Mouse (Mus musculus): Measurements from ENCODE around the gene Txlna. TPM values are rescaled to one million over a fixed set of nuclear protein-coding genes. Genes with fewer than 3 reads are reported as not detected.

The Txlna gene
- total RNA-seq, 2 experiments from 2014 or later = 26.2 to 27.3 TPM

DNA sequence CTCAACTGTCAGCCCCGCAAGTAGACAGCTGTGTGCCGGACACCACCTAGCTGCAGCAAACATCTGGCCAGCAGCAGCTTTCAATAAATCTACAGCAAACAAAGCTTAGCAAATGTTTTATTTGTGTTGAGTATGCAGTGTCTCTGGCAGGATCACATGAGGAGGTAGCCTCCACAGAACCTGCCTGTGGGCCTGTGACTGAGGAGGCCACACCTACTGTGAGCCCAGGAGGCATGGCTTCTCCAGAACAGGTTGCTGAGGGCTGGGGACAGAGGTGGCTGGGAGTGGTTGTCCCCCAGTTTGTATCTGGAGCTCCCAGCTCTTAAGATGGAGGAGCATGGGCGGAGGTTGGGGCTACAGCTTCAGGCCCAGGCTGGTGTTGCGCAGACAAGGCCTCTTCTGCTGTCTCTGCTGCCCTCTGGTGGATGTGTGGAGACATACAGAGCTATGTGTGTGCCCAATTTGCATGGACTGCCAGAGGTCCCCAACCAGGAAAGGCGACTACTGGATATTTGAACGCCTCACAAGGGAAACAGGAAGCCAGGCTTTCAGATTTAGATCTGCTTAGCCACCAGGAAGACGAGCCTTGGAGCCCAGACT lies 32.3 kb downstream of the Txlna start:
- DNase-seq (ENCODE audit: low spot score) = peak; percentile 52
- intact Hi-C loops (cut with DNase I) = loop anchor here (1.0 to 10.0 kb wide), 4 partner anchors 23 to 274 kb away; partner anchors contain the start of genes Fam229a, Rbbp4, Tssk3 and Zbtb8os

DNA sequence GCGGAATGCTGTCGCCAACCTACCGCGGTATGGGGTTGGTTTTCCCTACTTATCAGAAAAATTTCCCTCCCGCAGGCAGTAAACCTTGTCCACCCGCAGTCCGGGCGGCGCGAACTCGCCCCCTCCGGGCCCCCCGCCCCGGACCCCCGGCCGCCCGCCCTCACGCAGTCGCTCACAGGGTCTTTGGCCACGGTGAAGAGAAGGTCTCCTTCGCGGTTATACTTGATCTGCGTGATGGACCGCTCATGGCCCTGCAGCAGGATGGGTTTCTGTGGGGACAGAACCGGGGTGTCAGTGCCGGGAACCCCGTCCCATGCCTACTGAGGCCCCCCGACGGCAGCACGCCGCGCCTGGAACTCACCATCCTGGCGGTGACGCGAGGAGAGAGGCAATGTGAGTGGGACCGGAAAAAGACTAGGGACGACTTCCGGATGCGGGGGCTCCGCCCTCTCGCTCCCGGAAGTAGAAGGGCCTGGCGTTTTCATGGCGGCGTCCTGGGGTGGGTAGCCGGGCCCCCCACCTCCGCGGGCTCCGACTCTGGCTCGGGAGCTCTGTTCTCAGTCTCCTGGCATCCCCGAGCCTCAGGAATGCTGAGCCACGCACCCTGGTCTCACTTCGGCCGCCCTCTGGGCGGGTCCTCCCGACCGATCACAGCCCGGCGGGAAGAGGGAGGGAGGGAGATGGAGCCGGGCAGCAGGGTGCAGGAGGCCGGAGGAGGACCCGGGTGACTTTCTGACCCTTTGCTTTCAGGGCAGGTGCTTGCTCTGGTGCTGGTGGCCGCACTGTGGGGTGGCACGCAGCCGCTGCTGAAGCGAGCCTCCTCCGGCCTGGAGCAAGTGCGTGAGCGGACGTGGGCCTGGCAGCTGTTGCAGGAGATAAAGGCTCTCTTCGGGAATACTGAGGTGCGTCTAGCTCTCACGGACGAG lies 40.4 kb downstream of the Txlna start, which contains the start of the genes Eif3i and Tmem234:
Gene Eif3i (minus strand): TSS at position 416 of the 926 bp plus-strand sequence.
Gene Tmem234 (plus strand): TSS at position 436 of the 926 bp plus-strand sequence.
- DNase-seq (ENCODE audit: low spot score) = peak; percentile 74
- intact Hi-C loops (cut with DNase I) = loop anchor here (2.0 to 10.0 kb wide), 2 partner anchors 40 to 266 kb away; partner anchors contain the start of genes Rbbp4, Txlna and Zbtb8os

- intact Hi-C loops (cut with DNase I) = no loop called here
- no peak for DNase-seq (ENCODE audit: low spot score)
These were observed 52.0 kb downstream of the Txlna start for GRCm38 (mm10) chr4:129588865-129589264.

DNA sequence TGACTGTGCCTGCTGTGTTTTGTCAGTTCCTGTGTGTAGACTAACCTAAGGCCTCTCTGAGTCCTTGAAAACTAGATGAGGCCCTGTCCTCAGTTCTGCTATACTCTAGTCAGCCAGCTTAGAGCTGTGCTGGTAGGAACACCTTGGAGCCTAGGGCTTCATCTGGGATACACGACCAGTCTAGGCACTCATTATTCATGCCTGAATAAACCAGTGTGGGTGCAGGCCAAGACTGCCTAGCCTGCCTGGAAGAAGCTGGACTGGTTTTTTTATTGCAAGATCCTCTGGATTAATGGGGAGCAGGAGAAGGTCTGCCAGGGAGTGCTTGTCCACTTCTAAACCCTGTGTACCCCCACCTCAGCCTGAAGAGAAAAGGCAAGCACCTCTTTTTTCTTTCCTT lies 53.9 kb downstream of the Txlna start:
- intact Hi-C loops (cut with DNase I) = no loop called here
- no peak for DNase-seq (ENCODE audit: low spot score)

- intact Hi-C loops (cut with DNase I) = loop anchor here (1.0 kb wide), 1 partner anchor 23 kb away; no protein-coding TSS in a partner anchor
- DNase-seq (ENCODE audit: low spot score) = no peak
These were observed 55.1 kb downstream of the Txlna start for GRCm38 (mm10) chr4:129585773-129586172.

DNA sequence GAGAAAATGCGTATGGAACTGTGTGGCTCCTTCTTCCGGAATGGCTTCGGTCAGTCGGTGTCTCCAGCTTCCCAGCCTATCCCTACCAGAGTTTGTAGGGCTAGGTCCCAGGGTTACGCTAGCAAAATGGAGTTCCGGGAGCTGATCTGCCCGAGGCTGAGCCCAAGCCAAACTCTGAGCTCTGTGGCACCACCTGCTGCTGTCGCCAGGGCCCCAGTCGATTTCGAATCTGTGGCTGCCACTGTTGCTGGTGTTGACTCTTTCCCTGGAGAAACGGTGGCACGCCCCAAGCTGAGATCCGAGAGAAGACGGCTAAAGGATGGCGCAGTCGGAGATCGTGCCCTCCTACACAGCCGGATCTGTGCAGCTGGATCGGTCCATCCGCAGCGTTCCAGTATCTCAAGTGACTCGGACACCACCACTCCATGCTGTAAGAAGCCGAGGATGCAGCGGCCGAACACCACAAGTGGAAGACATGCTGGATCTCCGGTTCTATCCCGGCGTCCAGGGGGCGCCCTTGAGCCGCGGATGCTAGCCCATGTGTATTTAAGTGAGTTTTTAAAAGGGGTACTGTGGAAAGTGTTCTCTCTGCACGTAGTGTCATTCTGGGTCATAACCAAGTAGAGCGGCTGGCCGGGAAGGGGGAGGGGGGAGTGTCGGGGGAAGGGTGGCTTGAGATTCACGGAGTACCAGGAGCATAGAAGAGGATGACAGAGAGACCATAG lies 55.8 kb downstream of the Txlna start:
- peak; percentile 71 for DNase-seq (ENCODE audit: low spot score)
- intact Hi-C loops (cut with DNase I) = loop anchor here (1.0 kb wide), 1 partner anchor 23 kb away; no protein-coding TSS in a partner anchor

GRCm38 (mm10) chr4:129584370-129584769 lies 56.5 kb downstream of the Txlna start:
- intact Hi-C loops (cut with DNase I) = no loop called here
- DNase-seq (ENCODE audit: low spot score) = no peak

- intact Hi-C loops (cut with DNase I) = no loop called here
- DNase-seq (ENCODE audit: low spot score) = no peak
These were observed 58.6 kb downstream of the Txlna start for GRCm38 (mm10) chr4:129582251-129582650.

- intact Hi-C loops (cut with DNase I) = no loop called here
- no peak for DNase-seq (ENCODE audit: low spot score)
These were observed 60.5 kb downstream of the Txlna start for GRCm38 (mm10) chr4:129580347-129580746.

DNA sequence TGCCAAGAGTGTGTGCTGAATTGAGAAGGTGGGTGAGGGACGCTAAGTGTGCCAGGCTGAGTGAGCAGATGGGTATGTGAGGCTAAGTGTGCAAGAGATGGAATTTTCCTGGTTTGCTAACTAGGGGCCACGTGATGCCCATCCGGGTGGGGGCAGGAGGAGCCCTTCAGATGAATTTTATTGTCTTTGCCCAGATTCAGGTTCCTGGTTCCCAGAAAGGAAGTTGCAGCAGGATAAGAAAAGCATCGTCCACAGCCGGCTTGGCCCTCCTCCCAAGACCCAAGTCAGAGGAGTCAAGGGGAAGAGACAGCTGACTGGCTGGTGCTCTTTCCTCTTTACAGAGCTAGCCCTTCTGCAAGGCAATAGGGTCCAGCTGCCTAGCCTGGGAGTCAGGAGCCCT lies 62.4 kb downstream of the Txlna start, which contains the start of gene Fam167b:
Gene Fam167b (minus strand): TSS at position 84 of the 400 bp plus-strand sequence.
- no peak for DNase-seq (ENCODE audit: low spot score)
- intact Hi-C loops (cut with DNase I) = no loop called here

GRCm38 (mm10) chr4:129577688-129578087 lies 63.2 kb downstream of the Txlna start:
- no peak for DNase-seq (ENCODE audit: low spot score)
- intact Hi-C loops (cut with DNase I) = no loop called here

DNA sequence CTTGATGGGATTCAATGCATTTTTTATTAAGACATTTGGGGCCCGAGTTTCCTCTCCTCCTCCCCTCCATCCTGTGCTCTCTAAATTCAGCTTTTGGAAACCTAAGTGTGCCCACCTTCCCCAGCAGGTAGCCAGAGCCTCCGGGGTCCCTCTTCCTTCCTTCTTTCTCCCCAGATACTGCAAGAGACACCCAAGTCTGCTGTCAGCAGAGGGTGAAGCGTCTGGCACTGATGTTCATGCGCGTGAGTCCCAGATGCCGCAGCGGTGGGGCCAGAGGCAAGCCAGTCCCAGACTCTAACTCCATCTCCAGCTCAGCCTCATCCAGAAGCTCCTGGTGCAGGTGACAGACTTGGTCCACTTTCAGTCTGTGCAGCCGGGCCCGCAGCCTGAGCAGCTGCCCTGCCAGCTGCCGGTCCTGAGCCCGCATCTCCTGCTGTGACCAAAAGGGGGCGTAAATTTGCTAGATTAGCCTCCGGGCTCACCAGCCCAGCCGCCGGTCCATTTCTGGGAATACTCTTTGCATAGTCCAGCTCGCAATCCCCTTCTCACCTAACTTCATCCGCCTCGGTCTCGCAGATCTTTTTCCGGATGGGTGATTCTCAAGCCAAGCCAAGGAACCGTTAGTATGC lies 63.9 kb downstream of the Txlna start:
- intact Hi-C loops (cut with DNase I) = no loop called here

More for the DNA sequence above, 63.9 kb downstream of the Txlna start:
- peak; percentile 47 for DNase-seq (ENCODE audit: low spot score)

Small RNAs within 50 kb of the gene (microRNA-seq; reads per million reads assigned to microRNA genes)
- not detected for gene Mir7016

Other genes starting within 250 kb of the Txlna start
- gene Zbtb8b, start 200.2 kb downstream of the Txlna start, total RNA-seq (2021) = under 1 TPM in 1 of 2 experiments, not detected in 1; 0.08 TPM
- gene Bsdc1, start 179.5 kb downstream of the Txlna start, total RNA-seq (2021) = 10 to 100 TPM; 40.6 to 45.6 TPM
- not detected for gene Tssk3, start 150.0 kb downstream of the Txlna start, total RNA-seq (2021)
- not detected for gene Fam229a, start 149.9 kb downstream of the Txlna start, total RNA-seq (2021)
- gene Marcksl1, start 127.5 kb downstream of the Txlna start, total RNA-seq (2021) = 1 to 10 TPM; 6.8 to 7.8 TPM
- gene Hdac1, start 98.4 kb downstream of the Txlna start, total RNA-seq (2021) = 10 to 100 TPM; 15.9 to 18.6 TPM
- 1 to 10 TPM in 1 of 2 experiments, under 1 TPM in 1; 0.47 to 1.2 TPM for gene Lck, start 67.4 kb downstream of the Txlna start, total RNA-seq (2021)
- gene Fam167b, start 62.5 kb downstream of the Txlna start, total RNA-seq (2021) = 1 to 10 TPM in 1 of 2 experiments, under 1 TPM in 1; 0.70 to 1.0 TPM
- gene Eif3i, start 40.4 kb downstream of the Txlna start, total RNA-seq (2021) = 100 to 1,000 TPM; 119 to 129 TPM
- gene Tmem234, start 40.4 kb downstream of the Txlna start, total RNA-seq (2021) = 10 to 100 TPM; 38.5 to 42.3 TPM
- 1 to 10 TPM in 1 of 2 experiments, under 1 TPM in 1; 0.61 to 1.5 TPM for gene Dcdc2b, start 26.8 kb downstream of the Txlna start, total RNA-seq (2021)
- 10 to 100 TPM; 17.2 to 19.1 TPM for gene Iqcc, start 22.0 kb downstream of the Txlna start, total RNA-seq (2021)
- 10 to 100 TPM; 25.3 to 28.5 TPM for gene Ccdc28b, start 17.1 kb downstream of the Txlna start, total RNA-seq (2021)
- 10 to 100 TPM; 71.7 to 79.6 TPM for gene Kpna6, start 31.7 kb upstream of the Txlna start, total RNA-seq (2021)
- 1 to 10 TPM; 5.3 to 5.7 TPM for gene Tmem39b, start 55.8 kb upstream of the Txlna start, total RNA-seq (2021)
- gene Khdrbs1, start 101.2 kb upstream of the Txlna start, total RNA-seq (2021) = 10 to 100 TPM; 38.0 to 46.9 TPM
- gene Ptp4a2, start 170.2 kb upstream of the Txlna start, total RNA-seq (2021) = 100 to 1,000 TPM; 192 to 205 TPM